10 mouse cellular contexts compared by ENCODE assay signal in genomic region chr12:108118902-108119531, GRCm38 (mm10).
DNase-seq lines count a peak whose midpoint lies in the region; ATAC-seq lines count a peak whose summit lies in the region.
"Had no signal": no experiment of that assay in that cellular context is flagged by ENCODE, and none has a peak within 500 bp of the region (broad histone marks: within the 10 kb centered on the region; RNA-seq: fewer than 3 reads in every experiment).

No protein-coding gene starts in this region.

- H3K27ac ChIP-seq in embryonic facial prominence, embryonic 11.5 days (replicated peaks; ENCODE audit: low read depth, low read length), result no peak overlapping the region
- H3K27ac ChIP-seq in embryonic facial prominence, embryonic 10.5 days (replicated peaks), result no peak overlapping the region
- peak overlapping the region; percentile 48 for H3K27ac ChIP-seq in forebrain, embryonic 15.5 days (replicated peaks)
- no peak overlapping the region for H3K27ac ChIP-seq in limb, embryonic 11.5 days (replicated peaks; ENCODE audit: low read depth, low read length)
- H3K27ac ChIP-seq in midbrain, embryonic 14.5 days (replicated peaks; ENCODE audit: low read depth, low read length), result peak overlapping the region; percentile 47
- H3K27ac ChIP-seq: embryonic facial prominence, embryonic 15.5 days; intestine, embryonic 15.5 days had no signal

- 68% methylated on average over 19 of the region's 19 CpGs for WGBS in embryonic facial prominence, embryonic 11.5 days
- WGBS in embryonic facial prominence, embryonic 10.5 days, result 72% methylated on average over 19 of the region's 19 CpGs
- WGBS in forebrain, embryonic 15.5 days, result 25% methylated on average over 19 of the region's 19 CpGs
- WGBS in limb, embryonic 11.5 days, result 25% methylated on average over 19 of the region's 19 CpGs
- WGBS in midbrain, embryonic 14.5 days, result 15% methylated on average over 19 of the region's 19 CpGs

- no peaks in the 10 kb centered on the region for H3K9me3 ChIP-seq in embryonic facial prominence, embryonic 11.5 days (replicated peaks; ENCODE audit: control insufficient read depth, low read length)
- H3K9me3 ChIP-seq in embryonic facial prominence, embryonic 10.5 days, result no peaks in the 10 kb centered on the region
- H3K9me3 ChIP-seq in forebrain, embryonic 15.5 days, result no peaks in the 10 kb centered on the region
- H3K9me3 ChIP-seq in limb, embryonic 11.5 days (ENCODE audit: control insufficient read depth, low read length), result no peaks in the 10 kb centered on the region
- no peaks in the 10 kb centered on the region for H3K9me3 ChIP-seq in midbrain, embryonic 14.5 days (ENCODE audit: control insufficient read depth, low read length)
- H3K9me3 ChIP-seq: embryonic facial prominence, embryonic 15.5 days; intestine, embryonic 15.5 days had no signal

- H3K4me2 ChIP-seq in embryonic facial prominence, embryonic 11.5 days (ENCODE audit: low read depth, low read length), result peak overlapping the region; percentile 13; the same call in 1 of the 2 replicates
- peak overlapping the region; percentile 28 for H3K4me2 ChIP-seq in forebrain, embryonic 15.5 days (replicated peaks)
- H3K4me2 ChIP-seq in limb, embryonic 11.5 days (ENCODE audit: low read depth, severe bottlenecking), result no peak overlapping the region
- H3K4me2 ChIP-seq in midbrain, embryonic 14.5 days (ENCODE audit: low read length), result peak overlapping the region; percentile 40
- H3K4me2 ChIP-seq: embryonic facial prominence, embryonic 15.5 days; intestine, embryonic 15.5 days had no signal

- no peak for DNase-seq in embryonic facial prominence, embryonic 11.5 days (ENCODE audit: low spot score)
- DNase-seq in embryonic facial prominence, embryonic 10.5 days (ENCODE audit: low spot score), result no peak
- DNase-seq in limb, embryonic 11.5 days (ENCODE audit: low spot score), result peak; percentile 36
- peak; percentile 73 for DNase-seq in midbrain, embryonic 14.5 days
- no peak for DNase-seq in gastrocnemius, postnatal 25 days
- DNase-seq in left cerebral cortex, postnatal 36 days (ENCODE audit: low spot score in 2 of 2), result no peak
- DNase-seq in right cerebral cortex, postnatal 36 days (ENCODE audit: low spot score in 2 of 2), result no peak

- no peaks in the 10 kb centered on the region for H3K27me3 ChIP-seq in embryonic facial prominence, embryonic 11.5 days (ENCODE audit: control insufficient read depth, insufficient read depth, low read length)
- no peaks in the 10 kb centered on the region for H3K27me3 ChIP-seq in embryonic facial prominence, embryonic 10.5 days (replicated peaks; ENCODE audit: low read depth, poor library complexity, severe bottlenecking)
- H3K27me3 ChIP-seq in forebrain, embryonic 15.5 days, result no peaks in the 10 kb centered on the region
- no peaks in the 10 kb centered on the region for H3K27me3 ChIP-seq in limb, embryonic 11.5 days (ENCODE audit: control insufficient read depth, insufficient read depth, low read length)
- no peaks in the 10 kb centered on the region for H3K27me3 ChIP-seq in midbrain, embryonic 14.5 days (ENCODE audit: control insufficient read depth, insufficient read depth, low read length)
- H3K27me3 ChIP-seq: embryonic facial prominence, embryonic 15.5 days; intestine, embryonic 15.5 days had no signal

- H3K9ac ChIP-seq in embryonic facial prominence, embryonic 11.5 days (replicated peaks; ENCODE audit: low read length), result no peak overlapping the region
- 0 out of 2 replicates have a peak overlapping the region, but pooled peaks have one; percentile 5 for H3K9ac ChIP-seq in forebrain, embryonic 15.5 days (replicated peaks)
- H3K9ac ChIP-seq in limb, embryonic 11.5 days (ENCODE audit: low read length), result no peak overlapping the region
- peak overlapping the region; percentile 13; the same call in 1 of the 2 replicates for H3K9ac ChIP-seq in midbrain, embryonic 14.5 days (replicated peaks; ENCODE audit: low read length)
- H3K9ac ChIP-seq: embryonic facial prominence, embryonic 15.5 days; intestine, embryonic 15.5 days had no signal

- H3K4me3 ChIP-seq in embryonic facial prominence, embryonic 11.5 days (ENCODE audit: low read depth, low read length), result no peak overlapping the region
- no peak overlapping the region for H3K4me3 ChIP-seq in embryonic facial prominence, embryonic 10.5 days
- H3K4me3 ChIP-seq in forebrain, embryonic 15.5 days, result no peak overlapping the region
- no peak overlapping the region for H3K4me3 ChIP-seq in limb, embryonic 11.5 days (ENCODE audit: low read depth, low read length)
- H3K4me3 ChIP-seq in midbrain, embryonic 14.5 days (replicated peaks; ENCODE audit: low read depth, low read length), result peak overlapping the region; percentile 7; the same call in 1 of the 2 replicates
- H3K4me3 ChIP-seq: embryonic facial prominence, embryonic 15.5 days; intestine, embryonic 15.5 days had no signal

- no peaks in the 10 kb centered on the region for H3K4me1 ChIP-seq in embryonic facial prominence, embryonic 11.5 days (ENCODE audit: control insufficient read depth, insufficient read depth, low read length)
- H3K4me1 ChIP-seq in embryonic facial prominence, embryonic 10.5 days, result peaks cover 22% of the 10 kb centered on the region
- peaks cover 13% of the 10 kb centered on the region for H3K4me1 ChIP-seq in forebrain, embryonic 15.5 days
- H3K4me1 ChIP-seq in limb, embryonic 11.5 days (ENCODE audit: control insufficient read depth, insufficient read depth, low read length), result peaks cover 11% of the 10 kb centered on the region
- peaks cover 8% of the 10 kb centered on the region for H3K4me1 ChIP-seq in midbrain, embryonic 14.5 days (ENCODE audit: control insufficient read depth, insufficient read depth, low read length)
- H3K4me1 ChIP-seq: embryonic facial prominence, embryonic 15.5 days; intestine, embryonic 15.5 days had no signal

- intact Hi-C loops in left cerebral cortex, postnatal 36 days (cut with DNase I), result no loop called here

- no peaks in the 10 kb centered on the region; the same call in 1 of the 2 replicates for H3K36me3 ChIP-seq in embryonic facial prominence, embryonic 11.5 days (replicated peaks; ENCODE audit: control insufficient read depth, insufficient read depth, low read depth, low read length)
- peaks cover 27% of the 10 kb centered on the region for H3K36me3 ChIP-seq in embryonic facial prominence, embryonic 10.5 days (replicated peaks)
- H3K36me3 ChIP-seq in forebrain, embryonic 15.5 days, result peaks cover 5% of the 10 kb centered on the region; the same call in 1 of the 2 replicates
- H3K36me3 ChIP-seq in limb, embryonic 11.5 days (ENCODE audit: control insufficient read depth, insufficient read depth, low read length), result no peaks in the 10 kb centered on the region; the same call in 1 of the 2 replicates
- H3K36me3 ChIP-seq in midbrain, embryonic 14.5 days (ENCODE audit: control insufficient read depth, insufficient read depth, low read length), result peaks cover 9% of the 10 kb centered on the region; the same call in 1 of the 2 replicates

- ATAC-seq in embryonic facial prominence, embryonic 11.5 days (replicated peaks; ENCODE audit: insufficient number of reproducible peaks, low FRiP score, low TSS enrichment, low read depth), result no peak
- 0 out of 2 replicates have a peak, but pooled peaks have one; percentile 41 for ATAC-seq in forebrain, embryonic 15.5 days (replicated peaks)
- ATAC-seq in limb, embryonic 11.5 days (ENCODE audit: insufficient number of reproducible peaks, low FRiP score, low TSS enrichment, low read depth), result no peak
- no peak for ATAC-seq in midbrain, embryonic 14.5 days (ENCODE audit: low FRiP score, low TSS enrichment)
- ATAC-seq: intestine, embryonic 15.5 days had no signal

Comparison
In these comparisons a context has a peak if more than half of its experiments do, and no peak if none do; other contexts are left out.
1. DNase-seq: peak in limb, embryonic 11.5 days (single experiment) and midbrain, embryonic 14.5 days (single experiment); none in embryonic facial prominence, embryonic 11.5 days (single experiment), embryonic facial prominence, embryonic 10.5 days (single experiment), gastrocnemius, postnatal 25 days (single experiment), left cerebral cortex, postnatal 36 days (0 of 2) and right cerebral cortex, postnatal 36 days (0 of 2).
2. H3K27ac ChIP-seq: peak in forebrain, embryonic 15.5 days (single experiment) and midbrain, embryonic 14.5 days (single experiment); none in embryonic facial prominence, embryonic 11.5 days (single experiment), embryonic facial prominence, embryonic 10.5 days (single experiment) and limb, embryonic 11.5 days (single experiment).
3. H3K9ac ChIP-seq: peak in forebrain, embryonic 15.5 days (single experiment) and midbrain, embryonic 14.5 days (single experiment); none in embryonic facial prominence, embryonic 11.5 days (single experiment) and limb, embryonic 11.5 days (single experiment).